Mouse (Mus musculus): ENCODE results near the gene Afmid. TPM values are rescaled to one million over a fixed set of nuclear protein-coding genes. Genes with fewer than 3 reads are reported as not detected.
"Not testable (repeated sequence)": the region's sequence is repeated elsewhere in the genome, so short reads cannot be mapped to it uniquely, and the experiment has no call there.

The Afmid gene
- polyA plus RNA-seq, 1 experiment from 2014 or later = 2.3 TPM

DNA sequence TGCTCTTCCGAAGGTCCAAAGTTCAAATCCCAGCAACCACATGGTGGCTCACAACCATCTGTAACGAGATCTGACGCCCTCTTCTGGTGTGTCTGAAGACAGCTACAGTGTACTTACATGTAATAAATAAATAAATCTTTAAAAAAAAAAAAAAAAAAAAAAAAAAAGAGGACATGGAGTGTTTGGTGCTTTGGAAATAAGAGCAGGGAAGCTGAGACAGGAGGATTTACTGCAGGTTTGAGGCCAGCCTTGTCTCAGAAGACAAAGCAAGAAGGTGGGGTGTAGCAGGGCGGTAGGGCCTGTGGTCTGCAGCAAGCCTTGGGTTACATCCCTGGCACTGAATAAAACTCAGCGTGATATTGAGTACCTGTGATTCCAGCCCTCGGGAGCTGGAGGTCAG lies 7.8 kb downstream of the Afmid start:
- not testable (repeated sequence) for DNase-seq (ENCODE audit: low spot score); H3K9ac ChIP-seq (ENCODE audit: low read length); ATAC-seq (ENCODE audit: insufficient read depth, low FRiP score, low TSS enrichment); H3K9me3 ChIP-seq (ENCODE audit: control insufficient read depth, low read length); H3K4me1 ChIP-seq (ENCODE audit: control insufficient read depth, insufficient read depth, low read length); H3K4me3 ChIP-seq (ENCODE audit: low read depth, low read length); H3K36me3 ChIP-seq (ENCODE audit: control insufficient read depth, insufficient read depth, low read length); H3K27ac ChIP-seq (ENCODE audit: low read depth, low read length); H3K4me2 ChIP-seq (ENCODE audit: low read depth); H3K27me3 ChIP-seq (ENCODE audit: control insufficient read depth, insufficient read depth, low read length)
- 90% methylated on average over 4 of the region's 6 CpGs for WGBS

DNA sequence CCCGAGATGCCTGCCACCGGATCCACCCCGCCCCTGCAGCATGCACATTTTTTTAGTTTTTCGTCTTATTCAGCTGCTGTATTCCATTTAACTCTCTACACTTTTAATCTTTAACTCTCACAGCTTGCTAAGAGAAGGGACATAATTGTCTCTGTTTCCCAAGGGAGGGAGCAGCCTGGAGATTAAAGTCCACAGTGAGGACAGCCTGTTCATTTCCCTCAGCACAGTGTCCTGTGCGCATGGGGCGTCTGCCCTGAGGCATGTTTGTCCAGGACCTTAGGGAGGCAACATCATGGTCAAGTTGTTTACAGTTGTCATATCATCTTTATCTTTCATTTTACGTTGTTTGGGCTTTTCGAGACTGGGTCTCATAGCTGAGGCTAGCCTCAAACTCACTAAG lies 8.4 kb downstream of the Afmid start:
- Histone ChIP-seq H3K4me3 (ENCODE audit: low read depth, low read length) (no peak overlapping the region), H3K27ac (ENCODE audit: low read depth, low read length) (no peak overlapping the region), H3K9ac (ENCODE audit: low read length) (no peak overlapping the region), H3K9me3 (ENCODE audit: control insufficient read depth, low read length) (no peaks in the 10 kb centered on the region), H3K4me1 (ENCODE audit: control insufficient read depth, insufficient read depth, low read length) (peaks cover 6% of the 10 kb centered on the region; the same call in 1 of the 2 replicates), H3K27me3 (ENCODE audit: control insufficient read depth, insufficient read depth, low read length) (no peaks in the 10 kb centered on the region), H3K36me3 (ENCODE audit: control insufficient read depth, insufficient read depth, low read length) (no peaks in the 10 kb centered on the region), H3K4me2 (ENCODE audit: low read depth) (no peak overlapping the region)
- no peak for ATAC-seq (ENCODE audit: insufficient read depth, low FRiP score, low TSS enrichment)
- WGBS = 95% methylated on average over 8 of the region's 8 CpGs
- DNase-seq (ENCODE audit: low spot score) = no peak

DNA sequence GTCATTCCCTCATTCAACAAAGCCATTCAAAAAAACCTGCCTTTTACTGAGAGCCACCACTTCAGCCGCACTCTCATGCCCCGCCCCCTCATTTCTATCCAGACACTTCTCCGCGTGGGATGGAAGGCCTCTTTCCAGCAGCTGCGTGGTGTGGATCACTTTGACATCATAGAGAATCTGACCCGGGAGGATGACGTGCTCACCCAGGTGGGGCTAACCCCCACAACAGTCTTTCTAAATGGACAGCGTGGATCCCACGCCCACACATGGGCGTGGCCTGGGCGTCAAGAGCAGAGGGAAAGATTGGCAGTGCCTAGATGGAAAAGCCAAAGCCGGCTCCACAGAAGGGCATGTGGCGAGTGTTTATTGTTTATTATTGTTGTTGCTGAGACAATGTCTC lies 10.6 kb downstream of the Afmid start:
- ATAC-seq (ENCODE audit: insufficient read depth, low FRiP score, low TSS enrichment) = no peak
- no peaks in the 10 kb centered on the region for H3K9me3 ChIP-seq (ENCODE audit: control insufficient read depth, low read length)
- peak; percentile 30 for DNase-seq (ENCODE audit: low spot score)
- H3K36me3 ChIP-seq (ENCODE audit: control insufficient read depth, insufficient read depth, low read length) = no peaks in the 10 kb centered on the region
- no peaks in the 10 kb centered on the region for H3K27me3 ChIP-seq (ENCODE audit: control insufficient read depth, insufficient read depth, low read length)
- H3K4me3 ChIP-seq (ENCODE audit: low read depth, low read length) = no peak overlapping the region
- H3K4me2 ChIP-seq (ENCODE audit: low read depth) = no peak overlapping the region
- 24% methylated on average over 13 of the region's 13 CpGs for WGBS
- peaks cover 6% of the 10 kb centered on the region; the same call in 1 of the 2 replicates for H3K4me1 ChIP-seq (ENCODE audit: control insufficient read depth, insufficient read depth, low read length)
- no peak overlapping the region for H3K27ac ChIP-seq (ENCODE audit: low read depth, low read length)
- no peak overlapping the region for H3K9ac ChIP-seq (ENCODE audit: low read length)

DNA sequence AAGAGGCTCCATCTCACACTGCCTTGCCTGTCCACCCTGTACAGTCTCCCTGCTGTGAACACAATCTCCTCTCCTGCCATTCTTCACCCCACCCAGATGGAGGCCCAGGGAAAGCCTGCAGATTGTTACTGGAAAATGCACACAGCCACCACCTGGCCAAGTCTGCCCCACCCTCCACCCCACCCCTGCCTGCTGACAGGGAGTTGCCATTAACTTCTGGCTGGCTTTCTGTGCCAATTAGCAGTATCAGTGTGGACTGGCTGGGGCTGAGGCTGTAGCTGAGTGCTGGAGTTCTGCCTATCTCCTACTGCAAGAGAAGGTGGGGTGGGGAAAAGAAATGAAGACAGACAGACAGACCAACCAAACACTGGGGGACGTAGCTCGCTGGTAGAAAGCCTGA lies 12.8 kb downstream of the Afmid start:
- H3K36me3 ChIP-seq (ENCODE audit: control insufficient read depth, insufficient read depth, low read length) = no peaks in the 10 kb centered on the region
- no peaks in the 10 kb centered on the region for H3K4me1 ChIP-seq (ENCODE audit: control insufficient read depth, insufficient read depth, low read length)
- 75% methylated on average over 2 of the region's 2 CpGs for WGBS
- ATAC-seq (ENCODE audit: insufficient read depth, low FRiP score, low TSS enrichment) = no peak
- no peak overlapping the region for H3K4me2 ChIP-seq (ENCODE audit: low read depth)
- DNase-seq (ENCODE audit: low spot score) = no peak
- H3K4me3 ChIP-seq (ENCODE audit: low read depth, low read length) = no peak overlapping the region
- H3K9me3 ChIP-seq (ENCODE audit: control insufficient read depth, low read length) = no peaks in the 10 kb centered on the region
- H3K9ac ChIP-seq (ENCODE audit: low read length) = no peak overlapping the region
- H3K27ac ChIP-seq (ENCODE audit: low read depth, low read length) = no peak overlapping the region
- H3K27me3 ChIP-seq (ENCODE audit: control insufficient read depth, insufficient read depth, low read length) = no peaks in the 10 kb centered on the region

DNA sequence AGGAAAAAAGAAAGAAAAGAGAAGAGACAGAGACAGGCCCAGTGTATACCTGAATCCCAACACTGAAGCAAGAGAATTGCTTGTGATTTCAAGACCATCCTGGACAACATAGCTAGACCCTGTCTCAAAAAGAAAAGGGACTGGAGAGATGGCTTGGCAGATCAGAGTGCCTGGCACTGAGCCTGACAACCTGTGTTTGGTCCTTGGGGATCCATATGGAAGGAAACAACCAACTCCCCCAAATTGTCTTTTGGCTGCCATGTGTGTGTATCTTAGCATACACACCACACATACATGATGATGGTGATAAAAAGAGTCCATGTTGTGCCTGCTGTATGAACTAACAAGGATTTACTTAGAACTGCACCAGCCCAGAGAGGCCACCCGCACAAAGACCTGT lies 13.3 kb downstream of the Afmid start:
- WGBS = 83% methylated on average over 1 of the region's 1 CpGs
- H3K9ac ChIP-seq (ENCODE audit: low read length) = no peak overlapping the region

DNA sequence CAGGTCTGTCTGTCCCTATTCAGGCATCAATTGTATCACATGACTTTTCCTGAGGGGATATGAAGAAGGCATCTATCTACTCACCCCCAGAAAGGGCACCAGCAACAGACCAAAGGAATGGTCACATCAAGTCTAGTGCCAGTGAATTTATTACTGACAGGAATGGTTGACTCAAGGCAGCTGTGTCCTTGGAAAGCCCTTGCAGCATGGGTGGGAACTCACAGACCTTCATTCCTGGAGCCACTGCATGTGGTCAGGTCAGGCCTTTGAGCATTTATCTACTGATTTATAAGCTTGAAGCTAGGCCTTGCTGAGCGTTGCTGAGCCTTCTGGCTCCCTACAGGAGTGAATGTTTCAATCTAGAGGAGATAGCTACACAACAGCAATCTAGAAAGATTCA lies 15.2 kb downstream of the Afmid start:
- no peak overlapping the region for H3K4me3 ChIP-seq (ENCODE audit: low read depth, low read length)

More for the DNA sequence above, 13.3 kb downstream of the Afmid start:
- no peaks in the 10 kb centered on the region for H3K9me3 ChIP-seq (ENCODE audit: control insufficient read depth, low read length)
- DNase-seq (ENCODE audit: low spot score) = no peak
- H3K4me3 ChIP-seq (ENCODE audit: low read depth, low read length) = no peak overlapping the region
- no peak for ATAC-seq (ENCODE audit: insufficient read depth, low FRiP score, low TSS enrichment)
- H3K36me3 ChIP-seq (ENCODE audit: control insufficient read depth, insufficient read depth, low read length) = no peaks in the 10 kb centered on the region
- no peaks in the 10 kb centered on the region for H3K27me3 ChIP-seq (ENCODE audit: control insufficient read depth, insufficient read depth, low read length)
- no peaks in the 10 kb centered on the region for H3K4me1 ChIP-seq (ENCODE audit: control insufficient read depth, insufficient read depth, low read length)
- H3K27ac ChIP-seq (ENCODE audit: low read depth, low read length) = no peak overlapping the region
- H3K4me2 ChIP-seq (ENCODE audit: low read depth) = no peak overlapping the region

DNA sequence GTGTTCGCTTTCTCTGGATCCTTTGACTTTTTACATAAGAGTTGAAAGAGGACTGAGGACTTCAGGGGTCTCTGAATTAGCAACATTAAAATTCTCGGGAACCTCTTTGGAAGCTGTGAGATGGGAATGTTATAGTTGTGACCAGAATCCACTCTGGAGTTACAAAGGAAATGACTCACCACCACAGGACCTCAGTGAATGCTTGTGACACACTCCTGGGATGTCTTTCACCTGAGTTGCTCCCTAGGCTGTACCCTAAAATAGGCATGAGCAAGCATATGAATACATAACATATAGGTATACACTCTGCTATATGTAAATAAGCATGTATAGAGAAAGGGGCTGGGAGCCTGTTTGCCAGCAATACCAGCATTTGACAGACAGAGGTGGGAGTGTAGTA lies 17.7 kb downstream of the Afmid start:
- ATAC-seq (ENCODE audit: insufficient read depth, low FRiP score, low TSS enrichment) = no peak
- Histone ChIP-seq H3K27me3 (ENCODE audit: control insufficient read depth, insufficient read depth, low read length) (no peaks in the 10 kb centered on the region), H3K9me3 (ENCODE audit: control insufficient read depth, low read length) (no peaks in the 10 kb centered on the region), H3K4me1 (ENCODE audit: control insufficient read depth, insufficient read depth, low read length) (peaks cover 3% of the 10 kb centered on the region; the same call in 1 of the 2 replicates), H3K4me2 (ENCODE audit: low read depth) (no peak overlapping the region), H3K27ac (ENCODE audit: low read depth, low read length) (no peak overlapping the region), H3K4me3 (ENCODE audit: low read depth, low read length) (no peak overlapping the region), H3K36me3 (ENCODE audit: control insufficient read depth, insufficient read depth, low read length) (no peaks in the 10 kb centered on the region), H3K9ac (ENCODE audit: low read length) (no peak overlapping the region)
- DNase-seq (ENCODE audit: low spot score) = no peak
- WGBS = 92% methylated on average over 2 of the region's 2 CpGs

More for the DNA sequence above, 15.2 kb downstream of the Afmid start:
- Histone ChIP-seq H3K4me1 (ENCODE audit: control insufficient read depth, insufficient read depth, low read length) (no peaks in the 10 kb centered on the region), H3K27ac (ENCODE audit: low read depth, low read length) (no peak overlapping the region), H3K4me2 (ENCODE audit: low read depth) (no peak overlapping the region), H3K27me3 (ENCODE audit: control insufficient read depth, insufficient read depth, low read length) (no peaks in the 10 kb centered on the region), H3K9ac (ENCODE audit: low read length) (no peak overlapping the region), H3K36me3 (ENCODE audit: control insufficient read depth, insufficient read depth, low read length) (no peaks in the 10 kb centered on the region), H3K9me3 (ENCODE audit: control insufficient read depth, low read length) (no peaks in the 10 kb centered on the region)
- DNase-seq (ENCODE audit: low spot score) (no peak), ATAC-seq (ENCODE audit: insufficient read depth, low FRiP score, low TSS enrichment) (no peak)
- WGBS = 50% methylated on average over 1 of the region's 1 CpGs

DNA sequence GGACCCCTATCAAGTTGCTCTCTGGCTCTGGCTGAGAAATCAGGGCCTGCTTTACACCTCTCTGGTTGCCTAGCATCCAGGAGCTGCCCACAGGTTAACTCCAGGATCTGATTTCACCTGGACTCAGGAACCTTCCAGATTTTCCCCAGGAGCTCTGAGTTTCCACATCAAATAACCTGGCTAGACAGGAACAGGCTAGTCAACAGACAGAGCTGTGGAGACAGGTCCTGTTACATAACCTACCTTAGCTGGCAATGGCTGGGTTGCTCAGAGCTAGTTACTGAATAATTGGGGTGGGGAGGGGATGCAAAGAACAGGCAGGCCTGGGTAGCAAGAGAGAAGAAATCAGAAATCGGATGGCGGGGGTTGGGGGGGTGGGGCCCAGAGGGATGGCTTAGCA lies 19.3 kb downstream of the Afmid start:
- H3K27ac ChIP-seq (ENCODE audit: low read depth, low read length) = no peak overlapping the region
- DNase-seq (ENCODE audit: low spot score) (no peak), ATAC-seq (ENCODE audit: insufficient read depth, low FRiP score, low TSS enrichment) (no peak)
- no peaks in the 10 kb centered on the region for H3K9me3 ChIP-seq (ENCODE audit: control insufficient read depth, low read length)
- H3K4me2 ChIP-seq (ENCODE audit: low read depth) = no peak overlapping the region
- WGBS = 74% methylated on average over 2 of the region's 2 CpGs
- H3K4me3 ChIP-seq (ENCODE audit: low read depth, low read length) = no peak overlapping the region
- H3K4me1 ChIP-seq (ENCODE audit: control insufficient read depth, insufficient read depth, low read length) = peaks cover 9% of the 10 kb centered on the region; the same call in 1 of the 2 replicates
- no peaks in the 10 kb centered on the region for H3K36me3 ChIP-seq (ENCODE audit: control insufficient read depth, insufficient read depth, low read length)
- no peaks in the 10 kb centered on the region for H3K27me3 ChIP-seq (ENCODE audit: control insufficient read depth, insufficient read depth, low read length)
- H3K9ac ChIP-seq (ENCODE audit: low read length) = no peak overlapping the region

DNA sequence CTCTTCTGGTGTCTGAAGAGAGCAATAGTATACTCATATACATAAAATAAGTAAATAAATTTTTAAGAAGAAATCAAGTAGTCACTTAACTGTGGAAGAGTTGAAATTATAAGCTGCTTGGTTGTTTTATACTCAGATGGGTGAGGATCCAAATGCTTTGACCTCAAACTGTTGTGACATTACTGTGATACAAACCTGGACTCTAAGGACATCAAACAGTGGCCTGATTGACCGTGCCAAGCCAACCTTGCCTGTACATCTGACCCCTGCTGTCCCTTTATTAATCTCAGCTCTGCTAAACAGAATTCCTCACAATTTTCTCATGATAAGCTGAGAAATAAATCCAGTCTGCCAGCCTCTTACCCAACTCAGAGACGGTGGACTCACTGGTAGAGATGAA lies 19.9 kb downstream of the Afmid start:
- 87% methylated on average over 2 of the region's 2 CpGs for WGBS
- H3K4me1 ChIP-seq (ENCODE audit: control insufficient read depth, insufficient read depth, low read length) = peaks cover 12% of the 10 kb centered on the region; the same call in 1 of the 2 replicates
- H3K36me3 ChIP-seq (ENCODE audit: control insufficient read depth, insufficient read depth, low read length) = no peaks in the 10 kb centered on the region
- DNase-seq (ENCODE audit: low spot score) (no peak), ATAC-seq (ENCODE audit: insufficient read depth, low FRiP score, low TSS enrichment) (no peak)
- no peaks in the 10 kb centered on the region for H3K9me3 ChIP-seq (ENCODE audit: control insufficient read depth, low read length)
- no peak overlapping the region for H3K9ac ChIP-seq (ENCODE audit: low read length)
- no peak overlapping the region for H3K4me2 ChIP-seq (ENCODE audit: low read depth)
- no peak overlapping the region for H3K4me3 ChIP-seq (ENCODE audit: low read depth, low read length)
- H3K27me3 ChIP-seq (ENCODE audit: control insufficient read depth, insufficient read depth, low read length) = no peaks in the 10 kb centered on the region
- no peak overlapping the region for H3K27ac ChIP-seq (ENCODE audit: low read depth, low read length)

All from neural tube, embryonic 11.5 days (tissue).